Mouse (Mus musculus): ENCODE results near the gene Trip12. TPM values are rescaled to one million over a fixed set of nuclear protein-coding genes. Genes with fewer than 3 reads are reported as not detected.
A peak's percentile ranks its signal among the peaks of the same experiment; 100 is the strongest.

Gene Trip12
- total and polyA plus RNA-seq, 2 experiments from 2014 or later = 28.4 to 92.8 TPM

DNA sequence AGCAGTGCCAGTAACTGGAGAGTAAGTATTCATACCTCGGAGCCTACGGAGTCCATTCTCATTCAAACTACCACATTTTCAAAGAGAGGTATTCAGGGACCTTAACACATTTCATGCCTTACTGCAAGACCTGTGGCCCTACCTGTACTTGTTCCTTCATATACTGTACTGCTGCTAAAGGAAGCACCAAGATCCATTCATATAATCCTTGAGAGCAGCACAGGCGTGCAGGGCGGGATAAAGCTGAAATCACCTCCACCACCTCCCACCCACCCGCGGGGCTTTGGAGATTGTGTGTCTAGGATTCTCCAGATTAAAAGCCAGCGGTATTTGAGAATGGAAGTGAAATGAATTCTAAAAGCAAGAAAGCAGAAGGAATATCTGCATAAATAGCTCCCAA is 10.2 kb upstream of the Trip12 start:
- 91% methylated on average over 7 of the region's 7 CpGs for WGBS
- Histone ChIP-seq H3K9me3 (ENCODE audit: low read length) (no peaks in the 10 kb centered on the region), H3K9ac (replicated peaks; ENCODE audit: low read length) (no peak overlapping the region), H3K4me2 (ENCODE audit: low read depth, low read length) (no peak overlapping the region), H3K27me3 (ENCODE audit: insufficient read depth, low read length) (no peaks in the 10 kb centered on the region), H3K27ac (no peak overlapping the region), H3K36me3 (ENCODE audit: insufficient read depth, low read length) (no peaks in the 10 kb centered on the region), H3K4me1 (ENCODE audit: insufficient read depth, low read length) (no peaks in the 10 kb centered on the region), H3K4me3 (ENCODE audit: low read length) (no peak overlapping the region)
- DNase-seq (ENCODE audit: low spot score) = no peak
- no peak for ATAC-seq
- no peak for TF ChIP-seq CTCF (IDR thresholded peaks at IDR 0.05; ENCODE audit: low read depth)

- TF ChIP-seq CTCF (IDR thresholded peaks at IDR 0.05; ENCODE audit: low read depth) = no peak
- H3K36me3 ChIP-seq (ENCODE audit: insufficient read depth, low read length) = no peaks in the 10 kb centered on the region
- DNase-seq (ENCODE audit: low spot score) (no peak), ATAC-seq (no peak)
- H3K4me1 ChIP-seq (ENCODE audit: insufficient read depth, low read length) = no peaks in the 10 kb centered on the region
- H3K27me3 ChIP-seq (ENCODE audit: insufficient read depth, low read length) = no peaks in the 10 kb centered on the region
- H3K4me3 ChIP-seq (ENCODE audit: low read length) = no peak overlapping the region
- no peak overlapping the region for H3K27ac ChIP-seq
- H3K9me3 ChIP-seq (ENCODE audit: low read length) = no peaks in the 10 kb centered on the region
- WGBS = 94% methylated on average over 7 of the region's 7 CpGs
- no peak overlapping the region for H3K4me2 ChIP-seq (ENCODE audit: low read depth, low read length)
- H3K9ac ChIP-seq (replicated peaks; ENCODE audit: low read length) = no peak overlapping the region
Observed at GRCm38 (mm10) chr1:84849804-84850203, 9.5 kb upstream of the Trip12 start.

DNA sequence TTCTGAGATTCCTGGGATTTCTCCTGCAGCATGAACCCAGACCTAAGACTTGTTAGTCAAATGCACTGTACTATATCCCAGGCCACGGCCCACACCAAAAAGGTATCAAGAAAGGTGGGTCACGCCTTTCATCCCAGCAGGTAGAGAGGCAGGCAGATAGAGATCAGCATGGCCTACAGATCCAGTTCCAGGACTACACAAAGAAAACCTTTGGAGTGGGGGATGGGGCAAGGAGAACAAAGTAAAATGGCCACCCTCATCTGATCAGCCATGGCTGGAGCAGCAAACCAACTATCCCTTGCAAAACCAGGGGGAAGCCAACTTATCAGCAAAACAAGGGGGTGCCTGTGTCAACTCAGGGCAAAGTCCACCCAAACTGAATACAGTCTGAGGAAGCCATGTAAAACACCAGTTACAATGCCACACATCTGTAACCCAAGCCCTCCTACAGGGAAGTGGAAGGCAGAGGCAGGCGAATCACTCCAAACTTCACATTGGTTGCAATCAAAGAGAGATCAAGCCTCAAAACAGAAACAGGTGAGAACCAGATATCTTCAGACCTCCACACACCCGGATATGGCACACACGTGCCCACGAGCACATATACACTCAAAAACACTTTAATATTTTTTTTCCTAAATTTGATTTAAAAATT is 8.6 kb upstream of the Trip12 start:
- WGBS = 96% methylated on average over 6 of the region's 6 CpGs
- no peak overlapping the region for H3K4me3 ChIP-seq (ENCODE audit: low read length)
- TF ChIP-seq CTCF (IDR thresholded peaks at IDR 0.05; ENCODE audit: low read depth) = no peak
- ATAC-seq (no peak), DNase-seq (ENCODE audit: low spot score) (no peak)
- no peaks in the 10 kb centered on the region for H3K9me3 ChIP-seq (ENCODE audit: low read length)
- H3K36me3 ChIP-seq (ENCODE audit: insufficient read depth, low read length) = no peaks in the 10 kb centered on the region
- H3K27me3 ChIP-seq (ENCODE audit: insufficient read depth, low read length) = no peaks in the 10 kb centered on the region
- no peak overlapping the region for H3K27ac ChIP-seq
- H3K4me2 ChIP-seq (ENCODE audit: low read depth, low read length) = no peak overlapping the region
- H3K9ac ChIP-seq (replicated peaks; ENCODE audit: low read length) = no peak overlapping the region
- H3K4me1 ChIP-seq (ENCODE audit: insufficient read depth, low read length) = no peaks in the 10 kb centered on the region

- ATAC-seq (no peak), DNase-seq (ENCODE audit: low spot score) (no peak)
- H3K9ac ChIP-seq (replicated peaks; ENCODE audit: low read length) = no peak overlapping the region
- no peaks in the 10 kb centered on the region for H3K9me3 ChIP-seq (ENCODE audit: low read length)
- no peak overlapping the region for H3K4me2 ChIP-seq (ENCODE audit: low read depth, low read length)
- no peaks in the 10 kb centered on the region for H3K4me1 ChIP-seq (ENCODE audit: insufficient read depth, low read length)
- H3K36me3 ChIP-seq (ENCODE audit: insufficient read depth, low read length) = no peaks in the 10 kb centered on the region
- TF ChIP-seq CTCF (IDR thresholded peaks at IDR 0.05; ENCODE audit: low read depth) = no peak
- no peak overlapping the region for H3K27ac ChIP-seq
- no peak overlapping the region for H3K4me3 ChIP-seq (ENCODE audit: low read length)
- H3K27me3 ChIP-seq (ENCODE audit: insufficient read depth, low read length) = no peaks in the 10 kb centered on the region
- WGBS = 95% methylated on average over 3 of the region's 3 CpGs
Observed at GRCm38 (mm10) chr1:84848335-84848734, 8.0 kb upstream of the Trip12 start.

DNA sequence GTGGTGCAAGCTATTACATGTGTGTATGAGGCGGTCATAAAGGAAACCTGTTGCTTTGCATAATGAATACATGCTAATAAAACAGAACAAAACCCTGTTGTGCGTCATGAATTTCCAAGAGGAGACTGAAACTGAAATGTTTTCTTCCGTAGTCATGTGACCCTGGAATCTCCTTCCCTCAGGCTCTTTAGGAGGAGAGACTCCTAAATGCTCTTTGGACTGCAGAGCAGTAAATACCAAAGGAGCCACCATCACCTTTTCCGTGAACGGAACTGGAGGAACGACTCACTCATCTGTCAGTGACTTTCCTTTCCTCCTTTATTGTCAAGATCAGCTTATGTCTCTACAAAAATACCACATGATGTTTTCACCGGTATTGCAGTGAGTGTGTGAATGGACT is 7.4 kb upstream of the Trip12 start:
- Histone ChIP-seq H3K4me3 (ENCODE audit: low read length) (no peak overlapping the region), H3K27ac (no peak overlapping the region), H3K36me3 (ENCODE audit: insufficient read depth, low read length) (no peaks in the 10 kb centered on the region), H3K9ac (replicated peaks; ENCODE audit: low read length) (no peak overlapping the region), H3K4me2 (ENCODE audit: low read depth, low read length) (no peak overlapping the region), H3K4me1 (ENCODE audit: insufficient read depth, low read length) (no peaks in the 10 kb centered on the region), H3K9me3 (ENCODE audit: low read length) (no peaks in the 10 kb centered on the region), H3K27me3 (ENCODE audit: insufficient read depth, low read length) (no peaks in the 10 kb centered on the region)
- DNase-seq (ENCODE audit: low spot score) (no peak), ATAC-seq (no peak)
- no peak for TF ChIP-seq CTCF (IDR thresholded peaks at IDR 0.05; ENCODE audit: low read depth)
- whole genome bisulfite sequencing = 95% methylated on average over 7 of the region's 7 CpGs

GRCm38 (mm10) chr1:84843366-84843765 is 3.0 kb upstream of the Trip12 start:
- H3K4me3 ChIP-seq (ENCODE audit: low read length) = no peak overlapping the region
- TF ChIP-seq CTCF (IDR thresholded peaks at IDR 0.05; ENCODE audit: low read depth) = no peak
- WGBS = 90% methylated on average over 2 of the region's 2 CpGs
- no peaks in the 10 kb centered on the region for H3K36me3 ChIP-seq (ENCODE audit: insufficient read depth, low read length)
- no peak overlapping the region for H3K4me2 ChIP-seq (ENCODE audit: low read depth, low read length)
- no peaks in the 10 kb centered on the region for H3K9me3 ChIP-seq (ENCODE audit: low read length)
- no peaks in the 10 kb centered on the region for H3K27me3 ChIP-seq (ENCODE audit: insufficient read depth, low read length)
- H3K9ac ChIP-seq (replicated peaks; ENCODE audit: low read length) = no peak overlapping the region
- no peak overlapping the region for H3K27ac ChIP-seq
- ATAC-seq (no peak), DNase-seq (ENCODE audit: low spot score) (no peak)
- no peaks in the 10 kb centered on the region for H3K4me1 ChIP-seq (ENCODE audit: insufficient read depth, low read length)

DNA sequence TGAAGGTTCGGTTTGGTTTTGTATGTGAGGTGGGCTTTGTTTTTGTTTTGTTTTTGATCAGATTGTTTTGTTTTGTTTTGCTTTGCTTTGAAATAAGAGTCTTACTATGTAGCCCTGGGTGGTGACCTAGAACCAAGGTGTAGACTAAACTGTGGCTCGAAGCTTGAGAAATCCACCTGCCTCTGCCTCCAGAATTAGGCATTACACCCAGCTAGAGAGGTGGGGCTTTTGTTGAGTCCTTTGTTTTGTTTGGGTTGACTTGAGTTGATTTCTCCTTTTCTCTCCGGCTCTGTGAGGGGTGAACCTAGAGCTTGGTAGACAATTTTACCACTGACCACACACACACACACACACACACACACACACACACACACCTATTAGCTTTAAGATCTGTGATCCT is 745 bp upstream of the Trip12 start:
- no peak for TF ChIP-seq CTCF (IDR thresholded peaks at IDR 0.05; ENCODE audit: low read depth)
- ATAC-seq (no peak), DNase-seq (ENCODE audit: low spot score) (no peak)
- peak overlapping the region; percentile 99 for H3K4me3 ChIP-seq (ENCODE audit: low read length)
- no peaks in the 10 kb centered on the region for H3K36me3 ChIP-seq (ENCODE audit: insufficient read depth, low read length)
- H3K27me3 ChIP-seq (ENCODE audit: insufficient read depth, low read length) = no peaks in the 10 kb centered on the region
- WGBS = 70% methylated on average over 3 of the region's 3 CpGs
- peaks cover 4% of the 10 kb centered on the region; the same call in 1 of the 2 replicates for H3K4me1 ChIP-seq (ENCODE audit: insufficient read depth, low read length)
- no peak overlapping the region for H3K27ac ChIP-seq
- no peaks in the 10 kb centered on the region for H3K9me3 ChIP-seq (ENCODE audit: low read length)
- no peak overlapping the region for H3K9ac ChIP-seq (replicated peaks; ENCODE audit: low read length)
- H3K4me2 ChIP-seq (ENCODE audit: low read depth, low read length) = peak overlapping the region; percentile 84

Measured in hindbrain, postnatal 0 days (tissue).